ENCODE assay signal across 8 mouse cellular contexts in genomic region chr15:85337219-85337618, GRCm38 (mm10). TPM values are rescaled to one million over a fixed set of nuclear protein-coding genes. Genes with fewer than 3 reads are reported as not detected.
DNase-seq lines count a peak whose midpoint lies in the region; ATAC-seq and TF ChIP-seq lines count a peak whose summit lies in the region.

No protein-coding gene starts in this region.

- 21% methylated on average over 9 of the region's 9 CpGs for WGBS in heart, embryonic 12.5 days
- 41% methylated on average over 9 of the region's 9 CpGs for WGBS in forebrain, embryonic 15.5 days
- WGBS in liver, postnatal 0 days (ENCODE audit: insufficient replicate concordance) = 19% methylated on average over 9 of the region's 9 CpGs

- TF ChIP-seq POLR2A in ES-Bruce4 (IDR thresholded peaks at IDR 0.05; ENCODE audit: insufficient read depth, low read length) = no peak

- TF ChIP-seq CTCF in ES-Bruce4 (IDR thresholded peaks at IDR 0.05; ENCODE audit: low read depth, low read length) = no peak
- TF ChIP-seq CTCF in liver, postnatal 0 days (IDR thresholded peaks at IDR 0.05; ENCODE audit: low read depth) = no peak

- ATAC-seq in heart, embryonic 12.5 days (ENCODE audit: insufficient number of reproducible peaks, low FRiP score) = no peak
- ATAC-seq in forebrain, embryonic 15.5 days (replicated peaks) = no peak
- peak; percentile 9; the same call in 1 of the 2 replicates for ATAC-seq in liver, postnatal 0 days

- H3K27me3 ChIP-seq in heart, embryonic 12.5 days (replicated peaks) = no peaks in the 10 kb centered on the region
- no peaks in the 10 kb centered on the region for H3K27me3 ChIP-seq in ES-Bruce4 (ENCODE audit: control insufficient read depth, insufficient read depth, low read length, poor library complexity, severe bottlenecking)
- H3K27me3 ChIP-seq in forebrain, embryonic 15.5 days = no peaks in the 10 kb centered on the region
- H3K27me3 ChIP-seq in liver, postnatal 0 days (ENCODE audit: insufficient read depth, low read length) = no peaks in the 10 kb centered on the region

- peak overlapping the region; percentile 68 for H3K4me2 ChIP-seq in heart, embryonic 12.5 days
- H3K4me2 ChIP-seq in forebrain, embryonic 15.5 days (replicated peaks) = peak overlapping the region; percentile 73
- peak overlapping the region; percentile 83 for H3K4me2 ChIP-seq in liver, postnatal 0 days (ENCODE audit: low read depth, low read length)

- peak; percentile 90 for TF ChIP-seq EP300 in ES-Bruce4 (IDR thresholded peaks at IDR 0.05; ENCODE audit: insufficient read depth, low read depth, low read length)
- TF ChIP-seq EP300 in liver, postnatal 0 days (IDR thresholded peaks at IDR 0.05; ENCODE audit: low read depth) = no peak

- peak overlapping the region; percentile 97 for H3K27ac ChIP-seq in heart, embryonic 12.5 days (ENCODE audit: poor library complexity, severe bottlenecking)
- H3K27ac ChIP-seq in ES-Bruce4 (ENCODE audit: insufficient read depth, low read length) = peak overlapping the region; percentile 56
- peak overlapping the region; percentile 99 for H3K27ac ChIP-seq in forebrain, embryonic 15.5 days (replicated peaks)
- H3K27ac ChIP-seq in liver, postnatal 0 days (ENCODE audit: low read depth) = peak overlapping the region; percentile 97

- DNase-seq in heart, postnatal 25 days (ENCODE audit: low spot score) = no peak
- no peak for DNase-seq in liver, postnatal 0 days
- DNase-seq in left cerebral cortex, postnatal 4 days = no peak
- no peak for DNase-seq in urinary bladder, postnatal 10 days (ENCODE audit: low spot score)
- DNase-seq in frontal cortex, postnatal 25 days (ENCODE audit: low spot score in 2 of 2) = no peak

- peaks cover 18% of the 10 kb centered on the region for H3K4me1 ChIP-seq in heart, embryonic 12.5 days (replicated peaks)
- peaks cover 8% of the 10 kb centered on the region for H3K4me1 ChIP-seq in ES-Bruce4 (ENCODE audit: control insufficient read depth, insufficient read depth, low read length)
- H3K4me1 ChIP-seq in forebrain, embryonic 15.5 days = peaks cover 30% of the 10 kb centered on the region
- peaks cover 27% of the 10 kb centered on the region for H3K4me1 ChIP-seq in liver, postnatal 0 days (ENCODE audit: insufficient read depth)

- intact Hi-C loops in heart, postnatal 25 days (cut with DNase I) = loop anchor here (10.0 kb wide), 1 partner anchor 378 kb away; no protein-coding TSS in a partner anchor
- intact Hi-C loops in left cerebral cortex, postnatal 4 days (cut with DNase I) = no loop called here

- peak overlapping the region; percentile 93 for H3K4me3 ChIP-seq in heart, embryonic 12.5 days
- H3K4me3 ChIP-seq in ES-Bruce4 (ENCODE audit: low read depth, low read length) = peak overlapping the region; percentile 75
- H3K4me3 ChIP-seq in forebrain, embryonic 15.5 days = peak overlapping the region; percentile 76
- H3K4me3 ChIP-seq in liver, postnatal 0 days (ENCODE audit: low read depth, low read length) = peak overlapping the region; percentile 88

- no peaks in the 10 kb centered on the region; the same call in 1 of the 2 replicates for H3K36me3 ChIP-seq in heart, embryonic 12.5 days
- H3K36me3 ChIP-seq in ES-Bruce4 (ENCODE audit: control insufficient read depth, insufficient read depth, low read length, poor library complexity, severe bottlenecking) = no peaks in the 10 kb centered on the region
- no peaks in the 10 kb centered on the region for H3K36me3 ChIP-seq in forebrain, embryonic 15.5 days
- no peaks in the 10 kb centered on the region for H3K36me3 ChIP-seq in liver, postnatal 0 days (replicated peaks; ENCODE audit: insufficient read depth, low read length)

- no peaks in the 10 kb centered on the region for H3K9me3 ChIP-seq in heart, embryonic 12.5 days (replicated peaks)
- H3K9me3 ChIP-seq in ES-Bruce4 (replicated peaks; ENCODE audit: control insufficient read depth, insufficient read depth, low read length, poor library complexity, severe bottlenecking) = no peaks in the 10 kb centered on the region
- H3K9me3 ChIP-seq in forebrain, embryonic 15.5 days = no peaks in the 10 kb centered on the region
- H3K9me3 ChIP-seq in liver, postnatal 0 days (ENCODE audit: low read length) = no peaks in the 10 kb centered on the region

- H3K9ac ChIP-seq in heart, embryonic 12.5 days = peak overlapping the region; percentile 95
- H3K9ac ChIP-seq in ES-Bruce4 (ENCODE audit: low read depth, poor library complexity, severe bottlenecking) = peak overlapping the region; percentile 80
- H3K9ac ChIP-seq in forebrain, embryonic 15.5 days (replicated peaks) = peak overlapping the region; percentile 98
- peak overlapping the region; percentile 89; the same call in 1 of the 2 replicates for H3K9ac ChIP-seq in liver, postnatal 0 days (replicated peaks)

RNA-seq across cellular contexts. Expression of gene Atxn10, which starts 1.2 kb away (rescaled TPM):
- 240 and 241 TPM in 2 replicates for polyA plus RNA-seq in heart, embryonic 12.5 days (2016; fragmentation: Nextera tagmentation; extraction: Ambion mirVana)
- total RNA-seq in heart, postnatal 25 days (2021) = 10 to 100 TPM; 73.8 to 84.8 TPM
- polyA plus RNA-seq in ES-Bruce4 (2011; ENCODE audit: insufficient read depth, insufficient read length, low read depth, missing spikeins) = 315 and 320 TPM in 2 replicates
- 517 and 526 TPM in 2 replicates for polyA plus RNA-seq in forebrain, embryonic 15.5 days (2015; fragmentation: Nextera tagmentation; extraction: Ambion mirVana)
- polyA plus RNA-seq in liver, postnatal 0 days (2015; fragmentation: Nextera tagmentation; extraction: Ambion mirVana) = 77.7 and 83.3 TPM in 2 replicates
- total RNA-seq in left cerebral cortex, postnatal 4 days (2021) = 100 to 1,000 TPM; 388 to 389 TPM
